Mouse (Mus musculus): ENCODE measurements around the gene Scnn1a. TPM values are rescaled to one million over a fixed set of nuclear protein-coding genes. Genes with fewer than 3 reads are reported as not detected.

The Scnn1a gene
- total and polyA plus RNA-seq, 3 experiments, result 1.2 to 1.9 (median 1.7) TPM

DNA sequence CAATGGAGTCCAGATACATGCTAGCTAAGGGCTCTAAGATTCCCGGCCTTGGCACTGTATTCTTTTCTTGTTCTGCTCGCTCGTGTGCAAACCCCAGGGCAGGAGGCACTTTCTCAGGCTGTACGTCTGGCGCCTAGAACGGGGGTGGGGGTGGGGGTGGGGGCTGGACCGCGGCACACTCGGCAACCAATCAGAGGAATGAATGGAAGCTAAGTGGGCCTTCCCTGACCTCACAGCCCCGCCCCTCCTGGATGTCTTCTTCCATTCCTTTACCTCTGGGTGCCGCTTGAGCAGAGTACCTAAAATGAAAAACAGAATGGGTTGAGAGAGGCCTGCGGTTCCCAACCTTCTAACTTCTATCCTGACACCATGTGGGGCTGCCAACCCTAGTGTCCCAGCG lies 11.5 kb upstream of the Scnn1a start:
- DNase-seq, result no peak

DNA sequence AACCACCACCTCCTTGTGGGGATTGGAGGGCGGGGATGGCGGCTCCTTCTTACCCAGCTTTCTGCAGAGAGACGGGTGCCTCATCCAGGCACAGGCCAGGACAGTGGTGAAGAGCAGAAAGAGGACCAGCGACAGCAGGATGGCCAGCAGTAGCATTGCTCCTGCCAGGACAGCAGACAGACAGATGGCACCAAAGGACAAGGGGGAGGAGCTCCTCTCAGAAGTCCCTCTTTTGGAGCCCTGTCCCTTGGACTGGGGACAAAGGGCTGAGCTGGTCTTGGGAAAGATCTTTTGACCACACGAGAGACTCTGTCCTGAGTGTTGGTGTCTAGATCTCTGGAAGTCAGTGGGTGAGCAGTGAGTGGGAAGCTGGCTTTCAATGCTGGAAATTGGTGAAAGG lies 11.1 kb upstream of the Scnn1a start:
- DNase-seq, result no peak

GRCm38 (mm10) chr6:125312171-125312570 lies 8.3 kb upstream of the Scnn1a start:
- no peak for DNase-seq

DNA sequence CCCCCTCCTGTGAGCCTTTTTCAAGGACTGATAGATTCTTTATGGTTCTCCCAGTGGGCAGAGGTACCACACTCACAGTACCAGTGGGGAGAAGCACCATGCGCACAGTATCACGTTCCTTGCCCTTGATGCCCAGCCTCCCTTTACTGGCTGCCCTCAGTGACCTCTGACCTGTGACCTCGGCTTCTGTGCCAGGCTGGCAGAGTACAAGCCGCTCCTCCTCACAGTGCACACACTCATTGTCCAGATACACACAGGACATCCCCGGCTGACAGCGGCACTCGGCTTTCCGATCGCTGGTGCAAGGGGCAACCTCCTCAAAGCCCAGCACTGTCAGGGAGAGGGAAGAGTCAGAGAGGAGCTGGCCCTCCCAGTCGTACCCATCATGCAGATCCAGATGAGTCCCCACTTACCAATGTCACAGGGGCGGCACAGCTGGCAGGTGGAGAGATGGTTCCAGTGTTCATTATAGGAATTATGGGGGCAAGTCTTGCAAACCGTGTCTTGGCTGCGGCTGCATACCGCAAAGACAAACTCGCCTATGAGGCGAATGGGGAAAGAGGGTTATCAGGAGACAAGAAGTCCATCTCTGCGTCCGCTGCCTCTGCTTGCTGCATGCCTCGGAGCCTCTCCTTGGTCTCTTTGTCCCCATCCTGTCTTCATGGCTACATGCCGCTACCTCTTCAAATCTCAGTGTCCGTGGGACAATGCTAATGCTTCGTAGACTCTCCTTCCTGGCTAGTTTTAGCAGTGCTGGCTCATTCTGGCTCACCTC lies 7.7 kb upstream of the Scnn1a start:
- DNase-seq, result peak; percentile 58

DNA sequence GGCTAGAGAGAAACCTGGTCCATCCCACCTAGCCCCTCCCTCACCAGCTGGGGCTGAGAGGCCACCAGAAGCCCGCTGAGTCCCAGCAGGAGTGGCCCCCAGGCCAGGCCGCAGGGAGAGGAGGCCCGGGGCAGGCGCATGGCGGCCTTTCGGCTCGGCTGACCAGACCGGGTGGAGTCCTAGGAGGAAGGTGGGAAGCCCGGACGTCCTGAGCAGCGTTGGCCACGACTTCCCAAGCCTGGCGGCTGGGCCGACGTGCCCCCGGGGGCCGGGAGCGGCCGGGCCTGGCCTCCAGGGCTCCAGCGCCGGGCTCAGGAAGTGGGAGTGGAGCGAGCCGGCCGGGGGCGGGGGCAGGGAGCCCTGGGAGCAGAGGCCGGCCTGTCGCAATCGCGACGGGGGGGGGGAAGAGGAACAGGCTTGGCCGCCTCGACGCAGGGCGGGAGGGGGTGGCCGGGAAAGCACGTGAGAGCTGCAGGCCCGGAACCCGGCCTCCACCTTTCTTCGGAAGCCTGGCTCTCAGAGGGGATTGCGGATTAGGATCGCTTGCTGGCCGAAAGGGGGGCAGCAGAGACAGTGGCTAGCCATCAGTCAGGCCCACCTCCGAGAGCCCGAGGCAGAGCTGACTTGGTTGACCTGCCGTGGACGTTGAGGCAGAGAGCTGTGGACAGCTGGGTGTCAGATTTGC lies 6.8 kb upstream of the Scnn1a start, which contains the start of gene Ltbr:
Ltbr (minus strand) TSS at position 340 of the 685 bp plus-strand sequence.
- DNase-seq, result peak; percentile 95

DNA sequence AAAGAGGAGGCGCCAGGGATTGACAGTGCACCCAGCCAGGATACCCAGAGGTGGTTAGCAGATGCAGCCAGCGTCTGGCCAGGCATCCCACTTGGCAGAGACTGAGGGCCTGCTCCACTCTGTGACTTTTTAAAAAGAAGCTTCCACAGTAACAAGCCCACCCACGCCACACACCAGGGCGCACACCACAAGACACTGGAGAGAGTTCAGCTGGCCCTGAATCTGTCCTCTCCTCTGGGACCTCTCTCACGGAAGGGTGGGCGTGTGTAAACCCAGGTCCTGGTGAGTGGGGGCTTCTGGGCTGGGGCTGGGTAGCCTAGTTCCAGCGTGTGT lies 6.3 kb upstream of the Scnn1a start:
- no peak for DNase-seq

GRCm38 (mm10) chr6:125314746-125315145 lies 5.7 kb upstream of the Scnn1a start:
- DNase-seq, result no peak

GRCm38 (mm10) chr6:125317077-125317476 lies 3.4 kb upstream of the Scnn1a start:
- DNase-seq, result no peak

DNA sequence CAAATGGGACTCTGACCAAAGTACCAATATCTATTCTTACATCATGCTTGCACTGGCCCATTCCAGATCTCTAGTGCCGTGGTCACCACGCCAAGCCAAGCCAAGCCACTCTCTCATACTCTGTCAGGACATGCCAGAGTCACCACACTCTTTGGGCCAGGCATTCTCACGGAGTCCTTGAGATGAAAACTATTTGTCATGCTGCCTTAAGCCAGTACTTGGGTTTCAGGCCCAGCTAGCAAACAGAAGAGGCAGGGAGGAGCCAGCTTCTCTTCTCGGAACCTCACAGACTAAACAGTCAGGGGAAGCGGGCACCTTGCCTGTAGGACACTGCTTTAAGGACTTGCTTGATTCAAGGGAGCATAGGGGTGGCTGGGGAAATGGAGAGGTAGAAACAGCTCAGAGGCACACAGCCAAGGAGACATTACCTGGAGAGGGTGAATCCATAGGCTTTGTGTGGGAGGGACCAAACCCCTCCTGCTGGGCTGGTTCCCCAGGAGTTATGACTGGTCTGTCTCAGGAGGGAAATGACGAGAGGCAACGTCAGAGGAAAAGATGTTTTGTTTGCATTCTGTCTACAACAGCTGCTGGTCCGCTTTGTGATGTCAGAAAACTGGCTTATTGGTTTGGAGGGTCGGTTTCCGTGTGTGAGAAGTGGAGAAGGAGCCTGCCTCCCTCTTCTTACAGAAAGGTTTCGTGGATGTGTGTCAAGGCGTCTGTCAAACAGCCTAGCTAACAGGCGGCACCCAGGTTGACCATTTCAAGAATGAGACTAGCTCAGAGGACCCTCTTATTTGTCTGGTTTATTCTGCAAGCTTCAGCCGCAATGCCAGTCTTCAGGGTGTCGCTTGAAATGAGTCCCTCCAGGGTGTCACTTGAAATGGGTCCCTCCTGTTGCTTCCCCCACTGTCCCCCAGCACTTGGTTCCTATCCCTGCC lies 1.2 kb upstream of the Scnn1a start:
- peak; percentile 85 for DNase-seq

DNA sequence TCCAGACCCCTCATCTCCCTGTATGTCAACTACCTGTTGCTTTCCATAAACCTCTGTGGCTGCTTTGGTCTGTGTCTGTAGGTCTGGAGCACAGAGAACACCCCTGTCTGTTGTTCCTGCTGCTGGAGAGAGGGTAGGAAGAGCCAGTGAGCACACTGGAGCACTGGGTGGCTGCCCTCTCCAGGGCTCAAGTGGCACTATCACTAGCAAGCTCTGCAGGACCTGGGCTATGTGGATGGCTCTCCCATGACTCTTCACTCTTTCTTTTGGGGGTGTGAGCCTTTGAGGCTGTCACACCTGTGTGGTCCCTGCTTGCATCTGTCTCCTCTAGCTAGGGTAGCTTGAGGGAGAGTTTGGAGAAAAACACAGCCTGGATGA lies 551 bp upstream of the Scnn1a start:
- no peak for DNase-seq

DNA sequence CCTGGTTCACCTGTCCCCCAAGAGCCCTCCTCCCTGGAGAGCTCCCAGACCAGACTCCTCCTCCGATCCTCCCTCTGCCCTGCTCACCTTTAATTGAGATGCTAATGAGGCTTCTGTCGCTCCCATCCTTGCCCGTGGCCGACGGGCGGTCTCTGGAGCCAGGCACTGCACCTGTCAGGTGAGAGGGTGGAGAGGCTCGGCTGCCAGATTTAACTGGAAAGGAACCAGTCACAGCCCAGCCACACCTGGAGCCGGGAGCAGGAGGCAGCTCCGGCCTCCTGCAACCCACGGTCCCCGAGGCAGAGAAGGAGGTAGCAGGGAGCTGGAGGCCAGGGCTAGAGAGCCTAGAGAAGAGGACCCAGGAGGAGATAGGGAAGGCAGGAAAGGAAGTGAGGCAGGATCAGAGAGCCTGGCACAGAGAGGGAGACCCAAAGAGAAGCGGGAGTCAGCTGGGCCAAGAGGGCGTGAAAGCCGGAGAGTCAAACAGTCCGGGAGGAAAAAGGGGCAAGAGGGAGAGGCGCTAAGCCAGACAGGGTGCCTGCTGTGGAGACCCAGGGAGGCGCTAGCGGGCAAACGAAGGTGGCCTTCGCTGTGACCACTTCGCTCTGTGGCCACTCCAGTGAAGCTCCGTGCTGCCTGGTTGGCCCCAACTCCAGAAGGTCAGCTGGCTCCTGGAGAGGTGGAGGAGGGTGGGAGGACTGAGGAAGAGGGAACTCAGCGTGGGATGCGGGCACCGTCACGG lies 826 bp downstream of the Scnn1a start:
- DNase-seq, result no peak

DNA sequence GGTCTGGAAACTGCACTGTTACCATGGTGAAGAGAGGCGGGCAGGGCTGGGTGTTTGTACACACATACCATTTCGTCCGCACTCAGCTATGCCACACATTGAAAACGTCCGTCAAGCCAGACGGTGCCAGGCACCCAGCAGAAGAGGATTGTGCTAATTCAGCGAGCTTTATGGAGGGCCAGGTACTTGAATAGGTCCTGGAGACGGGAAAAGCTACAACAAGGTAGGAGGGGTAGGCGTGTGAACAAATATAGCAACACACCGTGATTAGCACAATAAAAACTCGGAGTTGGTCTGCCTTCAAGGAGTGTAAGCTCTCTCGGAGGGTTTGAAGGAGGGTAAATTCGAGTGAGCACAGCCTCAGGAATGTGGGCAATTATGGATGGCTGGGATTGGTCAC lies 2.3 kb downstream of the Scnn1a start:
- DNase-seq, result no peak

DNA sequence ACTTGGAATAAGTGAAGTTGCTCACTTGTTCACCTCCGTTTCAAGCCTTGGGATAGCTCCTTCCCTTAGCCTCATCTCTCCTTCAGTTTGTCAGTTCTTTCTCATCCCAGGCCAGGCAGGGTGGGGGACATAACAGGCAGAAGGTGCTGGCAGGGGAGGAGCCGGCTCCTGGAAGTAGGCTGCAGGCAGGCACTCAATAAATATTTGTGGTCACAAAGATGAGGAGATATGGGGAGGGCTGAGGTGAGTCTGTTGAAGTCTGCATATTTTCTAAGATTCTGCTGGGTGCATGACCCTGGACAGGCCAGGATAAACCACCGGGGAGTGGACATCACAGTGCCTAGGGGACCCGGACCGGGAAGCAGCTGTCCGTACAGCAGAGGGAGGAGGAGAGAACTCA lies 3.1 kb downstream of the Scnn1a start:
- DNase-seq, result no peak

- peak; percentile 73 for DNase-seq
Measured at GRCm38 (mm10) chr6:125325337-125325736, 4.9 kb downstream of the Scnn1a start.

- DNase-seq, result peak; percentile 69
Measured at GRCm38 (mm10) chr6:125328243-125328642, 7.8 kb downstream of the Scnn1a start.

GRCm38 (mm10) chr6:125330626-125331326 lies 10.3 kb downstream of the Scnn1a start:
- DNase-seq, result peak; percentile 98

GRCm38 (mm10) chr6:125333112-125333899 lies 12.8 kb downstream of the Scnn1a start:
- DNase-seq, result no peak

DNA sequence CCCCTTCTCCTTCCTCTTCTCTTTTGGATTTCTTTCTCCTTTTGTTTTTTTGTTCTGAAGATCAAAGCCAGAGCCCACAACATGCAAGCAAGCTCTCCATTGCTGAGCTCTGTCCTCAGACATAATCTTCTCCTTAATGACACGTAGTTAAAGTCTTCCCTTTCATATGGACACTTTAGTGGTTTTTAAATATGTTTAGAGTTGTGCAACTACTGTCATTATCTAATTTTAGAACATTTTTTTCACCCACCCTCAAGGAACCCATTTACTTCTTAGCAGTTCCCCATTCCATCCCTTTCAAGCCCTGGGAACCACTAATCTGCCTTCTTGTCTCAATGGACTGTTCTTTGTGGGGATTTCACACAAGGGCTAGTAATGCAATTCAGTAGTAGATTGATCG lies 13.9 kb downstream of the Scnn1a start:
- no peak for DNase-seq

DNA sequence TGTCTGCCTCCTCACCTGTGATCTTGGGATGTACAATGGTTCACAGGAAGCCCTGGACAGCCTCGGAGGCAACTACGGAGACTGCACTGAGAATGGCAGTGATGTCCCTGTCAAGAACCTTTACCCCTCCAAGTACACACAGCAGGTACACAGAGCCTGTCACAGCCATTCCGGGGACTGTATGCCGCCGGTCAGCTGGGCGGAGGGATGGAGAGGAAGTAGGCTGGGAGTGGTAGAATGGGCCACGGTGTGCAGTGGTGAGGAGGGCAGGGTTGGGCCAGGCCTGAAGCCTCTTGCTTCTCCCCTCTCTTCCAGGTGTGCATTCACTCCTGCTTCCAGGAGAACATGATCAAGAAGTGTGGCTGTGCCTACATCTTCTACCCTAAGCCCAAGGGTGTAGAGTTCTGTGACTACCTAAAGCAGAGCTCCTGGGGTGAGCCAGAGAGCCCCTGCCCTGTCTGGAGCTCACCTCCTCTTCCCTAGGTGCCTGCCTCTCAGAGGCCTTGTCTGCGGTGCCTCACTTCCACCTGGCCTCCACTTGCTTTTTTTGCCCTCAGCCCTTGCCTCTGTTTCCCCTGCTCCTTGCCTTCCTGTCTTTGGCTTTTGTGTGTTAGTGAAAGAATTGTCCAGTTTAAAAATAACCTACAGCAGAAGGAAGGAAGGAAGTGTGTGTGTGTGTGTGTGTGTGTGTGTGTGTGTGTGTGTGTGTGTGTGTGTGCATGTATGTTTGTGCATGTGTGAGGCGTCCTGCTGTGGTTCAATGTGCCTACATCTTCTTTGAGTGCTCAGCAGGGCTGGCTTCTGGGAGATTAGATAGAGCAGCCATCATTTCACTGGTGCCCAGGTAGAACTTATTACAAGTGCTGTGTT lies 18.6 kb downstream of the Scnn1a start:
- no peak for DNase-seq

Measured in adrenal gland, adult 2 months (tissue).